In the genomic region with DNA sequence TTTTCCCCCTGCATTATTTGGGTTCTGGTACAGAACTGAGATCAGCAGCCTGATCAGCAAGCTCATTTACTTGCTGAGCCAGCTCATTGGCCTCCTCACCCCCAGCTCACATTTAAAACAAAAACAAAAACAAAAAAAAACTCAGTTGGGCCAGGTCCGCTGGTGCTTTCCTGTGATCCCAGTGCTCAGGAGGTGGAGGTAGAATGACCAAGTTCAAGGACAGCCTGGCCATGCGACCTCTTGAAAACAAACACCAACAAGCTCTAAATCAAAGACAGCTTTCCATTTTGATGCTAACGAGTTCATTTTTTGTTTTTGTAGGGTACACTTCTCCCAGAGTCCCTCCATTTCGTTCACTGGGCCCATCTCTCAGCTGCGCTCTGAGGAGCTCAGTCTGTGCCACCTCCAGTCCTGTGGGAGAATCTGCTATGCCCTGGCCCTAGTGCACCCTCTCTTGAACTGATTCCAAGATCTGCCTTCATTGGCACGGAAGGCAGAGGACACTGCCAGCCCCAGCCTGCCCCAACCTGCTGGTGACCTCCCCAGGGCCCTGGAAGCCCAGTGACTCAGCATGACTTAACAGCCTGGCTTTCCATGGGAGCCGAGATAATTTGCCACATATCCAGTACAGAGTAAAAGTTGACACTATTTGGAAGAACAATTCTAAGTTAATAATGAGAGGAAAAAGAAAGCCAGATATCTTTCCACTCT, we compare ENCODE assay signal across 8 mouse cellular contexts. TPM values are rescaled to one million over a fixed set of nuclear protein-coding genes. Genes with fewer than 3 reads are reported as not detected.
A peak's percentile ranks its signal among the peaks of the same experiment; 100 is the strongest.
DNase-seq lines count a peak whose midpoint lies in the region; ATAC-seq and TF ChIP-seq lines count a peak whose summit lies in the region.
"Had no signal": no experiment of that assay in that cellular context is flagged by ENCODE, and none has a peak within 500 bp of the region (broad histone marks: within the 10 kb centered on the region; RNA-seq: fewer than 3 reads in every experiment).

No protein-coding gene starts in this region.

- ATAC-seq in liver, embryonic 12.5 days = no peak
- ATAC-seq in heart, embryonic 12.5 days (ENCODE audit: insufficient number of reproducible peaks, low FRiP score) = peak; percentile 52; the same call in 1 of the 2 replicates
- ATAC-seq in midbrain, embryonic 14.5 days (ENCODE audit: low FRiP score, low TSS enrichment) = no peak

- H3K4me2 ChIP-seq in liver, embryonic 12.5 days = no peak overlapping the region
- H3K4me2 ChIP-seq in heart, embryonic 12.5 days = no peak overlapping the region
- no peak overlapping the region for H3K4me2 ChIP-seq in midbrain, embryonic 14.5 days (ENCODE audit: low read length)
- H3K4me2 ChIP-seq: limb, embryonic 12.5 days had no signal

- no peak overlapping the region for H3K4me3 ChIP-seq in liver, adult 2 months (ENCODE audit: insufficient read depth, low read depth, low read length)
- no peak overlapping the region for H3K4me3 ChIP-seq in liver, embryonic 12.5 days
- no peak overlapping the region for H3K4me3 ChIP-seq in heart, embryonic 12.5 days
- no peak overlapping the region for H3K4me3 ChIP-seq in midbrain, embryonic 14.5 days (replicated peaks; ENCODE audit: low read depth, low read length)
- H3K4me3 ChIP-seq: limb, embryonic 12.5 days had no signal

- H3K27ac ChIP-seq in liver, adult 2 months (replicated peaks; ENCODE audit: insufficient read depth, low read depth, low read length) = peak overlapping the region; percentile 92
- no peak overlapping the region for H3K27ac ChIP-seq in liver, embryonic 12.5 days
- H3K27ac ChIP-seq in heart, embryonic 12.5 days (ENCODE audit: poor library complexity, severe bottlenecking) = peak overlapping the region; percentile 54
- H3K27ac ChIP-seq in midbrain, embryonic 14.5 days (replicated peaks; ENCODE audit: low read depth, low read length) = no peak overlapping the region
- H3K27ac ChIP-seq: limb, embryonic 12.5 days had no signal

- no peaks in the 10 kb centered on the region for H3K27me3 ChIP-seq in liver, adult 2 months (ENCODE audit: control insufficient read depth, insufficient read depth, low read length)
- peaks cover 11% of the 10 kb centered on the region; the same call in 1 of the 2 replicates for H3K27me3 ChIP-seq in liver, embryonic 12.5 days (replicated peaks)
- H3K27me3 ChIP-seq in heart, embryonic 12.5 days (replicated peaks) = no peaks in the 10 kb centered on the region
- H3K27me3 ChIP-seq in midbrain, embryonic 14.5 days (ENCODE audit: control insufficient read depth, insufficient read depth, low read length) = no peaks in the 10 kb centered on the region
- H3K27me3 ChIP-seq: limb, embryonic 12.5 days had no signal

- TF ChIP-seq POLR2A in liver, adult 2 months (IDR thresholded peaks at IDR 0.05; ENCODE audit: extremely low read depth, insufficient read depth, low read length) = no peak

- peak; percentile 95 for DNase-seq in liver, adult 2 months (ENCODE audit: extremely low read depth, low read depth, low spot score)
- DNase-seq in brain, adult 2 months (ENCODE audit: low read depth, low spot score) = peak; percentile 23
- DNase-seq in urinary bladder, adult 2 months (ENCODE audit: low spot score) = peak; percentile 58
- no peak for DNase-seq in midbrain, embryonic 14.5 days
- DNase-seq in yolk sac, embryonic 10.5 days (ENCODE audit: low spot score) = no peak

- H3K79me2 ChIP-seq in liver, adult 2 months (ENCODE audit: control insufficient read depth, insufficient read depth, low read length) = no peaks in the 10 kb centered on the region

- H3K4me1 ChIP-seq in liver, adult 2 months (ENCODE audit: control insufficient read depth, insufficient read depth, low read length) = peaks cover 19% of the 10 kb centered on the region
- no peaks in the 10 kb centered on the region for H3K4me1 ChIP-seq in liver, embryonic 12.5 days
- peaks cover 10% of the 10 kb centered on the region for H3K4me1 ChIP-seq in heart, embryonic 12.5 days (replicated peaks)
- no peaks in the 10 kb centered on the region for H3K4me1 ChIP-seq in midbrain, embryonic 14.5 days (ENCODE audit: control insufficient read depth, insufficient read depth, low read length)
- H3K4me1 ChIP-seq: limb, embryonic 12.5 days had no signal

- WGBS in liver, adult 2 months = 14% methylated on average over 7 of the region's 7 CpGs
- WGBS in liver, embryonic 12.5 days (ENCODE audit: insufficient replicate concordance) = 61% methylated on average over 7 of the region's 7 CpGs
- WGBS in heart, embryonic 12.5 days = 71% methylated on average over 7 of the region's 7 CpGs
- WGBS in midbrain, embryonic 14.5 days = 78% methylated on average over 7 of the region's 7 CpGs

- H3K36me3 ChIP-seq in liver, adult 2 months (ENCODE audit: control insufficient read depth, insufficient read depth, low read length) = no peaks in the 10 kb centered on the region
- H3K36me3 ChIP-seq in liver, embryonic 12.5 days = no peaks in the 10 kb centered on the region
- no peaks in the 10 kb centered on the region for H3K36me3 ChIP-seq in heart, embryonic 12.5 days
- no peaks in the 10 kb centered on the region for H3K36me3 ChIP-seq in midbrain, embryonic 14.5 days (ENCODE audit: control insufficient read depth, insufficient read depth, low read length)
- H3K36me3 ChIP-seq: limb, embryonic 12.5 days had no signal

- no peaks in the 10 kb centered on the region for H3K9me3 ChIP-seq in liver, embryonic 12.5 days (replicated peaks)
- H3K9me3 ChIP-seq in heart, embryonic 12.5 days (replicated peaks) = 0 out of 2 replicates have a peak, but pooled peaks cover 3% of the 10 kb centered on the region
- H3K9me3 ChIP-seq in midbrain, embryonic 14.5 days (ENCODE audit: control insufficient read depth, low read length) = no peaks in the 10 kb centered on the region
- H3K9me3 ChIP-seq: limb, embryonic 12.5 days had no signal

- peak overlapping the region; percentile 5; the same call in 1 of the 2 replicates for H3K9ac ChIP-seq in liver, adult 2 months (ENCODE audit: low read depth, low read length)
- H3K9ac ChIP-seq in liver, embryonic 12.5 days = no peak overlapping the region
- H3K9ac ChIP-seq in heart, embryonic 12.5 days = no peak overlapping the region
- H3K9ac ChIP-seq in midbrain, embryonic 14.5 days (replicated peaks; ENCODE audit: low read length) = no peak overlapping the region
- H3K9ac ChIP-seq: limb, embryonic 12.5 days had no signal

- no peak for TF ChIP-seq CTCF in liver, adult 2 months (IDR thresholded peaks at IDR 0.05; ENCODE audit: low read depth, low read length)

RNA-seq across cellular contexts. Expression of a gene that starts 13.2 kb away (rescaled TPM):
- total RNA-seq in liver, adult 2 months (2014; rRNA removed) = 81.9 and 156 TPM in 2 replicates
- 172 and 199 TPM in 2 replicates for polyA plus RNA-seq in liver, adult 2 months (2012; rRNA removed)
- polyA plus RNA-seq in liver, embryonic 12.5 days (2016; fragmentation: Nextera tagmentation; extraction: Ambion mirVana) = 111 and 112 TPM in 2 replicates
- polyA plus RNA-seq in heart, embryonic 12.5 days (2016; fragmentation: Nextera tagmentation; extraction: Ambion mirVana) = 433 and 441 TPM in 2 replicates
- polyA plus RNA-seq in urinary bladder, adult 2 months (2012; rRNA removed) = 313 and 327 TPM in 2 replicates
- polyA plus RNA-seq in midbrain, embryonic 14.5 days (2014; fragmentation: Nextera tagmentation; extraction: Ambion mirVana) = 257 and 299 TPM in 2 replicates

Comparison
In these comparisons a context has a peak if more than half of its experiments do, and no peak if none do; other contexts are left out.
1. H3K27ac ChIP-seq: peak in liver, adult 2 months (single experiment) and heart, embryonic 12.5 days (single experiment); none in liver, embryonic 12.5 days (single experiment) and midbrain, embryonic 14.5 days (single experiment).
2. DNase-seq: peak in liver, adult 2 months (single experiment), brain, adult 2 months (single experiment) and urinary bladder, adult 2 months (single experiment); none in midbrain, embryonic 14.5 days (single experiment) and yolk sac, embryonic 10.5 days (single experiment).